Mouse (Mus musculus) neural tube, embryonic 11.5 days (tissue): Measurements from ENCODE around the gene Tmem240. TPM values are rescaled to one million over a fixed set of nuclear protein-coding genes. Genes with fewer than 3 reads are reported as not detected.

Source experiments
- ATAC-seq: fragments of 200-750 bp; cut with Nextera tagmentation; 2 replicates; pipeline ENCODE4 v1.8.0; 2017; ENCODE audit warnings: moderate number of reproducible peaks, mild to moderate bottlenecking, moderate TSS enrichment, moderate library complexity; ENCODE audit not compliant: insufficient read depth, low FRiP score, low TSS enrichment
- DNase-seq: peaks from one replicate; pipeline ENCODE4 v3.0.0-alpha.2; 2015; ENCODE audit warnings: low spot score
- H3K27ac ChIP-seq: fragments of 300-500 bp; sonication (generic); 2 replicates; pipeline ENCODE4 v1.5.1; 2014; ENCODE audit warnings: low read depth, mild to moderate bottlenecking, low read length
- H3K27me3 ChIP-seq: fragments of 300-500 bp; sonication (generic); 2 replicates; pipeline ENCODE4 v1.6.1; 2014; ENCODE audit warnings: mild to moderate bottlenecking, low read length, mixed read lengths; ENCODE audit not compliant: control insufficient read depth, insufficient read depth
- H3K36me3 ChIP-seq: fragments of 300-500 bp; sonication (generic); 2 replicates; pipeline ENCODE4 v1.6.1; 2014; ENCODE audit warnings: mild to moderate bottlenecking, low read length, moderate library complexity, mixed read lengths; ENCODE audit not compliant: control insufficient read depth, insufficient read depth
- H3K4me1 ChIP-seq: fragments of 300-500 bp; sonication (generic); 2 replicates; pipeline ENCODE4 v1.6.1; 2014; ENCODE audit warnings: low read length, mixed read lengths; ENCODE audit not compliant: control insufficient read depth, insufficient read depth
- H3K4me2 ChIP-seq: fragments of 300-500 bp; sonication (generic); 2 replicates; pipeline ENCODE4 v1.6.1; 2014; ENCODE audit warnings: low read depth, mild to moderate bottlenecking, moderate library complexity
- H3K4me3 ChIP-seq: fragments of 300-500 bp; sonication (generic); 2 replicates; pipeline ENCODE4 v1.5.1; 2014; ENCODE audit warnings: low read depth, low read length
- H3K9ac ChIP-seq: fragments of 300-500 bp; sonication (generic); 2 replicates; pipeline ENCODE4 v1.6.1; 2014; ENCODE audit warnings: mild to moderate bottlenecking, low read length
- H3K9me3 ChIP-seq: fragments of 300-500 bp; sonication (generic); 2 replicates; pipeline ENCODE4 v1.6.1; 2016; ENCODE audit warnings: low read length; ENCODE audit not compliant: control insufficient read depth
- WGBS: fragments of 180-500 bp; shearing (Covaris S2); extraction: QIAGEN DNeasy Blood & Tissue Kit; methylation state at CpG from one replicate; pipeline ENCODE4 v1.1.7; 2014; 5-methylcytosine and 5-hydroxymethylcytosine counted together
- polyA plus RNA-seq: library from polyadenylated mRNA; unstranded; fragments of >200 nt; fragmentation: Nextera tagmentation; extraction: Ambion mirVana; gene quantifications from 2 replicates; pipeline ENCODE4 v1.2.1, GENCODE M21; 2014

Tmem240 gene
- polyA plus RNA-seq, 1 experiment from 2014 or later = 1.3 TPM

GRCm38 (mm10) chr4:155721668-155722083, 12.9 kb upstream of the Tmem240 start:
- 77% methylated on average over 4 of the region's 4 CpGs for whole genome bisulfite sequencing
- no peaks in the 10 kb centered on the region for H3K9me3 ChIP-seq
- H3K4me1 ChIP-seq = no peaks in the 10 kb centered on the region
- ATAC-seq = no peak; the same call in 1 of the 2 replicates
- no peak overlapping the region for H3K4me2 ChIP-seq
- no peaks in the 10 kb centered on the region for H3K36me3 ChIP-seq
- H3K9ac ChIP-seq = no peak overlapping the region
- no peak overlapping the region for H3K27ac ChIP-seq
- no peaks in the 10 kb centered on the region for H3K27me3 ChIP-seq
- peak; percentile 22 for DNase-seq
- no peak overlapping the region for H3K4me3 ChIP-seq

DNA sequence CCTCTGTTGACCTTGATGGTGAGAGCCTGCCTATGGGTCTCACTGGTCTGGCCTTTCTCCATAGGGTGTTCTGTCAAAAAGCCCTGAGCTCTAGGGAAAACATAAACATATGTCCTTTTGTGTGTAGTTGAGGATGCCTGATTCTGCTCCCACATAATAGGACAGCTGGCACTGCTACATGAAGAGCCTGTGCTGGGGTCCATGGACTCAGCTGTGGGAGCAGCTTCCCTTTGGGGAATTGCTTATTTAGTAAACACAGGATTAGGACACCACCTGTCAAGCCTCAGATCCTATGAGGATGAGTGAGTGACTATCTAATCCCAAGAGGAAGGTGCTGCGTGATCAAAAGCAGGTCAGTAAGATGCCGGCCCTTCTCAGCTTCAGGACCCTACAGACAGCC, 6.6 kb upstream of the Tmem240 start:
- 90% methylated on average over 2 of the region's 2 CpGs for WGBS
- Histone ChIP-seq H3K9me3 (no peaks in the 10 kb centered on the region), H3K36me3 (no peaks in the 10 kb centered on the region), H3K27ac (no peak overlapping the region), H3K4me3 (no peak overlapping the region), H3K9ac (no peak overlapping the region), H3K27me3 (no peaks in the 10 kb centered on the region), H3K4me2 (no peak overlapping the region), H3K4me1 (no peaks in the 10 kb centered on the region)
- ATAC-seq = no peak
- no peak for DNase-seq

DNA sequence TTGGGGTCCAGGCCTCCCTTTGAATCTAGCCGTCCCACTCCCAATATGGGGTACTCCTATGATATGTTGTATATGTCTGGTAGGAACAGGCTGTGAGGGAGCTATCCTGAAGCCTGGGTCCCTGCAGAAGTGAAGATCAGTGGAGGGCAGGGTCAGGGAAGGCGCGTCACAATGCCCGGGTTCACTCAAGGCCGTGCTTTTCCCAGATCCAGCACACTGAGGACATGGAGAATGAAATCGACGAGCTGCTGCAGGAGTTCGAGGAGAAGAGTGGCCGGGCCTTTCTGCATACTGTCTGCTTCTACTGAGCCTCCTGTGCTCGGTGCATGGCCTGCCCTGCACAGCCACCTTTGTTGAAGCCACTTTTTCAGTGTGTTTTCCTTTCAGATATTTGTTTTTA, 1.3 kb upstream of the Tmem240 start:
- Histone ChIP-seq H3K27ac (no peak overlapping the region), H3K4me1 (peaks cover 11% of the 10 kb centered on the region), H3K36me3 (no peaks in the 10 kb centered on the region), H3K4me3 (no peak overlapping the region), H3K9ac (no peak overlapping the region), H3K4me2 (no peak overlapping the region), H3K27me3 (no peaks in the 10 kb centered on the region), H3K9me3 (no peaks in the 10 kb centered on the region)
- no peak for DNase-seq
- no peak for ATAC-seq
- 88% methylated on average over 10 of the region's 10 CpGs for WGBS

- under 1% methylated on average over 48 of the region's 79 CpGs for WGBS
These were observed 527 bp downstream of the Tmem240 start for GRCm38 (mm10) chr4:155734951-155735702.

DNA sequence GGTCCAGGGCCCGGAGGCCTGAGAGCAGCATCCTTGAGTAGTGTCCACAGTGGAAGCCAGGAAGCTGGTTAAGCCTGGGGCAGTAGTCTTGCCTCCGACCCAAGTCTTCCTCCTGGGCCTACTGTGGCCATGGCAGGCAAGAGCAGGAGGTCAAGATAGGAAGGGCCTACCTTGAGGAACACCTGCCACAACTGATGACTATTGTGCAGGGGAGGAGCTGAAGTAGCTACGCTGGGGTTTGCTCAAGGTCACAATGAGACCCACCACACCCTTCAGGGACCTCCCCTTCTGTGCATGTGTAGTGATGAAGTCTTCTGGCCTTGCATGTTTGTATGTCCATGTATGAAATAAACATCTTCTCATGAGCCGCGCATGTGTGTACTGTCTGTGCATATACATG, 1.2 kb downstream of the Tmem240 start:
- ATAC-seq = no peak
- WGBS = 74% methylated on average over 5 of the region's 5 CpGs
- Histone ChIP-seq H3K9me3 (no peaks in the 10 kb centered on the region), H3K4me1 (peaks cover 11% of the 10 kb centered on the region), H3K4me3 (peak overlapping the region; percentile 86), H3K27ac (no peak overlapping the region), H3K9ac (peak overlapping the region; percentile 85), H3K4me2 (peak overlapping the region; percentile 74), H3K27me3 (no peaks in the 10 kb centered on the region), H3K36me3 (peaks cover 6% of the 10 kb centered on the region; the same call in 1 of the 2 replicates)
- DNase-seq = no peak

More at GRCm38 (mm10) chr4:155734951-155735702, 527 bp downstream of the Tmem240 start:
- peak overlapping the region; percentile 85 for H3K9ac ChIP-seq
- H3K27ac ChIP-seq = peak overlapping the region; percentile 81
- peak; percentile 51 for ATAC-seq
- H3K9me3 ChIP-seq = no peaks in the 10 kb centered on the region
- H3K36me3 ChIP-seq = peaks cover 5% of the 10 kb centered on the region; the same call in 1 of the 2 replicates
- DNase-seq = peak; percentile 38
- H3K4me1 ChIP-seq = peaks cover 11% of the 10 kb centered on the region
- H3K4me3 ChIP-seq = peak overlapping the region; percentile 86
- peak overlapping the region; percentile 74 for H3K4me2 ChIP-seq
- no peaks in the 10 kb centered on the region for H3K27me3 ChIP-seq

GRCm38 (mm10) chr4:155736421-155736820, 1.8 kb downstream of the Tmem240 start:
- no peak overlapping the region for H3K4me3 ChIP-seq
- H3K27me3 ChIP-seq = no peaks in the 10 kb centered on the region
- H3K4me2 ChIP-seq = peak overlapping the region; percentile 74
- peaks cover 11% of the 10 kb centered on the region for H3K4me1 ChIP-seq
- ATAC-seq = no peak
- WGBS = 89% methylated on average over 5 of the region's 5 CpGs
- no peak overlapping the region for H3K27ac ChIP-seq
- H3K9me3 ChIP-seq = no peaks in the 10 kb centered on the region
- no peak overlapping the region; the same call in 1 of the 2 replicates for H3K9ac ChIP-seq
- H3K36me3 ChIP-seq = peaks cover 6% of the 10 kb centered on the region; the same call in 1 of the 2 replicates
- DNase-seq = no peak

DNA sequence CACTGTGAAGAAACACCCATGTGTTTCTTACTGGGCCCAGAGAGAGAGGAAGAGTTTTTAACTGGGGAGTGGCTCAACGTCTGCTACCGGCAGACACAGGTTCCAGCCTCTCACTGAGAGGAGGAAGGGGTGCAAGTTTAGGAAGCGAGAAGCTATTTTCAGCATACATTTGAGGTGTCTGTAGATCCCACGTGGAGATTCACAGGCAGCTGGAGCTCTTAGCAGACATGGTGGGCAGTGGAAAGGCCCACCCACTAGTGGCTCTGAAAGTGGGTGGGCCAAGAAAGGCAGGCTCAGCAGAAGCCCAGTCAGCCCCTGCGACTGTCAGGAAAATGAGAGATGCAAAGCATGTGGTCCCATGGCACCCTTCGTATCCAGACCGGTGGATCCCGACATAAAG, 3.7 kb downstream of the Tmem240 start:
- no peak overlapping the region for H3K9ac ChIP-seq
- 71% methylated on average over 8 of the region's 8 CpGs for WGBS
- H3K36me3 ChIP-seq = peaks cover 6% of the 10 kb centered on the region
- H3K27me3 ChIP-seq = no peaks in the 10 kb centered on the region
- no peak overlapping the region for H3K4me2 ChIP-seq
- DNase-seq (no peak), ATAC-seq (no peak)
- H3K9me3 ChIP-seq = no peaks in the 10 kb centered on the region
- H3K4me3 ChIP-seq = no peak overlapping the region
- no peak overlapping the region for H3K27ac ChIP-seq
- peaks cover 11% of the 10 kb centered on the region for H3K4me1 ChIP-seq

GRCm38 (mm10) chr4:155739152-155739551, 4.6 kb downstream of the Tmem240 start:
- H3K9me3 ChIP-seq = no peaks in the 10 kb centered on the region
- ATAC-seq (no peak), DNase-seq (no peak)
- no peak overlapping the region for H3K4me3 ChIP-seq
- H3K27ac ChIP-seq = no peak overlapping the region
- 83% methylated on average over 6 of the region's 6 CpGs for WGBS
- H3K36me3 ChIP-seq = peaks cover 6% of the 10 kb centered on the region
- no peak overlapping the region for H3K9ac ChIP-seq
- H3K27me3 ChIP-seq = no peaks in the 10 kb centered on the region
- no peak overlapping the region for H3K4me2 ChIP-seq
- H3K4me1 ChIP-seq = peaks cover 7% of the 10 kb centered on the region
